Mouse (Mus musculus): Measurements from ENCODE around the gene Shtn1.

GRCm38 (mm10) chr19:59092295-59092694 lies 16.4 kb upstream of the Shtn1 start:
- TF ChIP-seq GATA1 (IDR thresholded peaks at IDR 0.05; ENCODE audit: borderline replicate concordance, low read length) (no peak), FLI1 (IDR thresholded peaks at IDR 0.05; ENCODE audit: low read length) (no peak)
